Mouse (Mus musculus): Measurements from ENCODE around the gene Lmbr1l.

- TF ChIP-seq CTCF (IDR thresholded peaks at IDR 0.05; ENCODE audit: insufficient read depth, low read length): no peak
- TF ChIP-seq POLR2A (IDR thresholded peaks at IDR 0.05; ENCODE audit: borderline replicate concordance, extremely low read depth, low read depth, low read length): no peak
Measured at GRCm38 (mm10) chr15:98881656-98882008, 36.4 kb downstream of the Lmbr1l start.

Data from lung, adult 2 months (tissue).